Mouse (Mus musculus) spleen, adult 2 months (tissue): ENCODE results near the gene Ctr9. TPM values are rescaled to one million over a fixed set of nuclear protein-coding genes. Genes with fewer than 3 reads are reported as not detected.

Experiments used
- DNase-seq, 2 experiments: peaks; one replicate each; pipeline versions ENCODE4 v3.0.0 to v3.0.0-alpha.2; 2012 to 2021; ENCODE audit warnings: low spot score in 2 of 2, low read depth in 1 of 2
- H3K27ac ChIP-seq: fragments of 200-500 bp; 2 replicates; pipeline ENCODE4 v1.5.1; 2012; ENCODE audit warnings: low read length, inconsistent platforms; ENCODE audit not compliant: insufficient read depth
- H3K27me3 ChIP-seq: fragments of 200-500 bp; 2 replicates; pipeline ENCODE4 v1.6.1; 2012; ENCODE audit warnings: mild to moderate bottlenecking, moderate library complexity, low read length, inconsistent platforms; ENCODE audit not compliant: control insufficient read depth, insufficient read depth
- H3K36me3 ChIP-seq: fragments of 200-500 bp; 2 replicates; pipeline ENCODE4 v1.6.1; 2012; ENCODE audit warnings: mild to moderate bottlenecking, low read length, inconsistent platforms; ENCODE audit not compliant: control insufficient read depth, insufficient read depth
- H3K4me1 ChIP-seq: fragments of 200-500 bp; 2 replicates; pipeline ENCODE4 v1.6.1; 2011; ENCODE audit warnings: inconsistent platforms; ENCODE audit not compliant: control insufficient read depth, insufficient read depth, insufficient read length
- H3K4me3 ChIP-seq: fragments of 200-500 bp; 2 replicates; pipeline ENCODE4 v1.5.1; 2011; ENCODE audit warnings: mild to moderate bottlenecking, inconsistent platforms; ENCODE audit not compliant: insufficient read depth, insufficient read length; ENCODE audit errors: extremely low read depth
- CTCF ChIP-seq: fragments of 200-500 bp; IDR thresholded peaks from 2 replicates; pipeline ENCODE4 v1.5.1; 2011; ENCODE audit warnings: mild to moderate bottlenecking, inconsistent platforms; ENCODE audit not compliant: insufficient read depth, insufficient read length, insufficient replicate concordance; ENCODE audit errors: extremely low read depth
- POLR2A ChIP-seq: fragments of 200-500 bp; IDR thresholded peaks from 2 replicates; pipeline ENCODE4 v1.6.1; 2011; ENCODE audit warnings: low read depth, low read length, inconsistent platforms
- WGBS: fragments of 180-500 bp; shearing (Covaris S2); methylation state at CpG from one replicate; pipeline ENCODE4 v1.1.7; 2018; 5-methylcytosine and 5-hydroxymethylcytosine counted together
- polyA plus RNA-seq: library from polyadenylated mRNA; depleted of rRNA; stranded (reverse); fragments of >200 nt; gene quantifications from 2 replicates; pipeline ENCODE4 v1.2.3, GENCODE M21; 2012

Ctr9 gene
- polyA plus RNA-seq, 1 experiment = 6.0 TPM

DNA sequence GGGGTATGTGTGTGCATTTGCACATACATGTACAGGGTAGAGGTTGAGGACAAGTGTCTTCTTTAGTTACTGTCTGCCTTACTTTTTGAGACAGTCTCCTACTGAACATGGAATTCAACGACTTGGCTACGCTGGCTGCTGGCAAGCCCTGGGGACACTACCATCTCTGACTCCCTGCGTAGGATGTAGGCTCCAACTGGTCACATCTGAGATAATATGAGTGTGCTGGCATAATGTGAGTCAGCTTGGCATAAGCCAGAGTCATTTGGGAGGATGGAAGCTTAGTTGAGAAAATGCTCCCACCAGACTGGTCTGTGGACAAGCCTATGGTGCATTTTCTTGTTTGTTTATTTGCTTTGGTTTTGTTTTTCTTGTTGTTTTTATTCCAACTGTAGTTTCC is 40.7 kb upstream of the Ctr9 start:
- Histone ChIP-seq H3K4me3 (no peak overlapping the region), H3K27ac (no peak overlapping the region), H3K27me3 (no peaks in the 10 kb centered on the region), H3K36me3 (no peaks in the 10 kb centered on the region), H3K4me1 (no peaks in the 10 kb centered on the region)
- 93% methylated on average over 3 of the region's 3 CpGs for WGBS
- TF ChIP-seq POLR2A (no peak), CTCF (no peak)
- no peak for DNase-seq

DNA sequence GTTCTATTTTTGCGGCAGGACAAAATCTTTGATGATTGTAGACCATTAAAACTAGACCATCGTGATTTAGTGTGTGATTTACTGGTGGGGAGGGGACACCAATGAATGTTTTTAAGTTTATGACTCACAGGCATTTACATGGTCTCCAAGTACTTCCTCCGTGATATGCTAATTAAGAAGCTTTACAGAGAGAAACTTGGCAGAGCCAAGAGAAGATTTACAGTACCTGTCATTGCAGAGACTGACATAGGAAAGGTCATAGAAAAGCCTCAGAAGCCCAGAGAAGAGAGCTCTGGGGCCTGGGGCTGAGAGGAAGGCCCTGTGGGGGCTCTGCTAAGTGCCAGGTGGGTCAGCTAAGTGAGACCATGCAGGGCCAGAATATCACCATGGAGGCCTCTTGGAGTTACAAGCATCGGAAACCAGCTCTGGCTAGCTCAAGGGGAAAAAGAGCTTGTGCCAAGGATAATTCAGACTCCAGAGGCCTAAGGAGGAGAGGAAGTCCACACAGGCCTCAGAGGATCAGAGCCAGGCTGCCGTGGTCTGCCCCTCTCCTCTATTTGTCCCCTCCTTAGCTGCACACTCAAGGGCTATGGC is 39.4 kb upstream of the Ctr9 start:
- TF ChIP-seq CTCF (no peak), POLR2A (no peak)
- Histone ChIP-seq H3K27me3 (no peaks in the 10 kb centered on the region), H3K4me3 (no peak overlapping the region), H3K4me1 (no peaks in the 10 kb centered on the region), H3K27ac (no peak overlapping the region), H3K36me3 (no peaks in the 10 kb centered on the region)
- WGBS = 52% methylated on average over 5 of the region's 5 CpGs
- no peak for DNase-seq

- no peak for DNase-seq
- TF ChIP-seq CTCF (no peak), POLR2A (no peak)
These were observed 38.2 kb upstream of the Ctr9 start for GRCm38 (mm10) chr7:110990356-110991220.

DNA sequence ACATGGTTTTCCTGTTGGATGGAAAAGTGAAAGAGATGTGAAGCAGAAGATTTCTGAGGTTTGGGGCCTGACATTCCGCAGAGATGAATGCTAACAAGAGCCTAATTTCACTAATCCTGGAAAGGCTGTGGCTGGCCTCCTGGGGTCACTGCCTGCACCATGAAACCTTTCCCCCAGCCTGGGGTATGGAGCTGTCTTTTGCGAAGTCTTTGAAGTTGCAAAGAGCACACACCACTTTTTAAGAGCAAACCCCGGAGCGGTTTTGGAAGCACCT is 37.6 kb upstream of the Ctr9 start:
- Histone ChIP-seq H3K27ac (no peak overlapping the region), H3K27me3 (no peaks in the 10 kb centered on the region), H3K36me3 (no peaks in the 10 kb centered on the region), H3K4me1 (no peaks in the 10 kb centered on the region), H3K4me3 (no peak overlapping the region)
- WGBS = 72% methylated on average over 4 of the region's 4 CpGs
- TF ChIP-seq CTCF (no peak), POLR2A (no peak)
- no peak for DNase-seq

More at GRCm38 (mm10) chr7:110990356-110991220, 38.2 kb upstream of the Ctr9 start:
- no peaks in the 10 kb centered on the region for H3K4me1 ChIP-seq
- H3K27ac ChIP-seq = no peak overlapping the region
- no peaks in the 10 kb centered on the region for H3K36me3 ChIP-seq
- no peaks in the 10 kb centered on the region for H3K27me3 ChIP-seq
- no peak overlapping the region for H3K4me3 ChIP-seq
- WGBS = 38% methylated on average over 5 of the region's 5 CpGs

- Histone ChIP-seq H3K4me1 (no peaks in the 10 kb centered on the region; the same call in 1 of the 2 replicates), H3K4me3 (no peak overlapping the region), H3K27ac (no peak overlapping the region), H3K36me3 (no peaks in the 10 kb centered on the region), H3K27me3 (no peaks in the 10 kb centered on the region)
- TF ChIP-seq CTCF = no peak
- no peak for TF ChIP-seq POLR2A
- WGBS = 55% methylated on average over 15 of the region's 15 CpGs
- no peak for DNase-seq
These were observed 29.6 kb upstream of the Ctr9 start for GRCm38 (mm10) chr7:110998887-110999827.

DNA sequence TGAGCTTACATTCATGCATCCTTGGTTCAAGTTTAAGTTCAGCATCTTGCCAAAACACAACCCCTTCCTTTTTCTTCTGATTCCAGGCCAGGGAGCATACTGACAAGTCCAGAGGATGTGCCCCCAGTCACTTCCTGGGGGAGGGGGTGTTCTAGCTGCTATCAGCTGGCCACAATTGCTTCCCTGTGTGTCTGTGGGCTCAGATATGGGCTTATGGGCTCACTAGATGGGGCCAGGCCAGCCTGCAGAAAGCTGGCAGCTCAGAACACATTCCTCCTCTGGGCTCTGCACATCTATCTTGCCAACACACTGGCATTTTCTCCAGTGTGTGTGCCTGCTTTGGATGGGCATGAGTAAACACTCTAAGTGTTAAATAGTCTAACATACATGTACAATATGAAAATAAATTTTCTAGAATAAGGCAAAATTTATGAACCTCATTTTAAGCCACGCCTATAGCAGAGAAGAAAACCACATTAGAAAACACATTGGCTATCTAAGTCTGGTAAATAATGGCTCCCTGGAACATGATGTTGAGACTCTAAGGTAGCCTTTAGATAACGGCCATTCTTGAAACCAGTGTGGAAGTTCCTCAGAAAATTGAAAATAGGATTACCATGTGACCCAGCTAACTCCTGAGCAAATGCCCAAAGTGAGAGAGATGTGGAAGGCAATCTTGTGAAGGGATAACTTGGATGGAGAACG is 24.5 kb upstream of the Ctr9 start:
- Histone ChIP-seq H3K36me3 (no peaks in the 10 kb centered on the region), H3K27me3 (no peaks in the 10 kb centered on the region), H3K4me1 (no peaks in the 10 kb centered on the region; the same call in 1 of the 2 replicates), H3K27ac (no peak overlapping the region), H3K4me3 (no peak overlapping the region)
- TF ChIP-seq CTCF = no peak
- TF ChIP-seq POLR2A = no peak
- DNase-seq = no peak
- 75% methylated on average over 3 of the region's 3 CpGs for WGBS
